Mouse (Mus musculus) cerebellum, adult 9-11 months (tissue): ENCODE data around the gene Wfikkn1.

Experiments used
- DNase-seq: peaks from one replicate; pipeline ENCODE4 v3.0.0; 2022

The Wfikkn1 gene

GRCm38 (mm10) chr17:25867836-25868600 lies 12.6 kb downstream of the Wfikkn1 start:
- peak; percentile 76 for DNase-seq

GRCm38 (mm10) chr17:25867509-25867835 lies 13.2 kb downstream of the Wfikkn1 start:
- DNase-seq = no peak

- DNase-seq = peak; percentile 31
Measured at GRCm38 (mm10) chr17:25866172-25866571, 14.5 kb downstream of the Wfikkn1 start.

GRCm38 (mm10) chr17:25865288-25865687 lies 15.4 kb downstream of the Wfikkn1 start:
- DNase-seq = peak; percentile 49

GRCm38 (mm10) chr17:25864311-25864710 lies 16.3 kb downstream of the Wfikkn1 start:
- peak; percentile 55 for DNase-seq

- DNase-seq = peak; percentile 44
Measured at GRCm38 (mm10) chr17:25863681-25864080, 17.0 kb downstream of the Wfikkn1 start.

- no peak for DNase-seq
Measured at GRCm38 (mm10) chr17:25861704-25862612, 18.7 kb downstream of the Wfikkn1 start.

GRCm38 (mm10) chr17:25860832-25861703 lies 19.6 kb downstream of the Wfikkn1 start, which contains the start of gene Wdr90:
TSS of gene Wdr90 (minus strand) at chr17:25861501.
- DNase-seq = peak; percentile 92

- DNase-seq = peak; percentile 61
Measured at GRCm38 (mm10) chr17:25860229-25860628, 20.4 kb downstream of the Wfikkn1 start.

- peak; percentile 96 for DNase-seq
Measured at GRCm38 (mm10) chr17:25844396-25844901, 36.2 kb downstream of the Wfikkn1 start, which contains the start of gene Rhot2. TSS of gene Rhot2 (minus strand) at chr17:25844851.

GRCm38 (mm10) chr17:25843636-25844395 lies 36.8 kb downstream of the Wfikkn1 start:
- DNase-seq = peak; percentile 74

- DNase-seq = peak; percentile 50
Measured at GRCm38 (mm10) chr17:25843122-25843521, 37.5 kb downstream of the Wfikkn1 start.

- DNase-seq = no peak
Measured at GRCm38 (mm10) chr17:25842509-25842908, 38.1 kb downstream of the Wfikkn1 start.

GRCm38 (mm10) chr17:25841117-25841880 lies 39.4 kb downstream of the Wfikkn1 start, which contains the start of gene Gm20683:
TSS of gene Gm20683 (minus strand) at chr17:25841763.
- peak; percentile 52 for DNase-seq

GRCm38 (mm10) chr17:25840519-25840918 lies 40.1 kb downstream of the Wfikkn1 start:
- DNase-seq = peak; percentile 46

- DNase-seq = peak; percentile 55
Measured at GRCm38 (mm10) chr17:25839455-25840235, 41.0 kb downstream of the Wfikkn1 start.

GRCm38 (mm10) chr17:25838904-25839303 lies 41.8 kb downstream of the Wfikkn1 start:
- peak; percentile 50 for DNase-seq

GRCm38 (mm10) chr17:25837533-25837932 lies 43.1 kb downstream of the Wfikkn1 start:
- peak; percentile 56 for DNase-seq

GRCm38 (mm10) chr17:25837076-25837410 lies 43.6 kb downstream of the Wfikkn1 start, which contains the start of gene Rhbdl1:
TSS of gene Rhbdl1 (minus strand) at chr17:25837295.
- DNase-seq = peak; percentile 92
